Mouse (Mus musculus): ENCODE measurements around the gene Zfand6.

Gene Zfand6

GRCm38 (mm10) chr7:84651303-84651986, 38.3 kb downstream of the Zfand6 start:
- DNase-seq (ENCODE audit: low read depth) = no peak

- DNase-seq (ENCODE audit: low read depth) = no peak
Observed at GRCm38 (mm10) chr7:84649016-84649415, 40.7 kb downstream of the Zfand6 start.

- DNase-seq (ENCODE audit: low read depth) = no peak
Observed at GRCm38 (mm10) chr7:84646256-84646655, 43.5 kb downstream of the Zfand6 start.

- DNase-seq (ENCODE audit: low read depth) = no peak
Observed at GRCm38 (mm10) chr7:84643270-84643998, 46.3 kb downstream of the Zfand6 start.

- no peak for DNase-seq (ENCODE audit: low read depth)
Observed at GRCm38 (mm10) chr7:84642159-84642928, 47.4 kb downstream of the Zfand6 start.

GRCm38 (mm10) chr7:84636939-84637338, 52.8 kb downstream of the Zfand6 start:
- DNase-seq (ENCODE audit: low read depth) = no peak

GRCm38 (mm10) chr7:84631878-84632277, 57.9 kb downstream of the Zfand6 start:
- no peak for DNase-seq (ENCODE audit: low read depth)

GRCm38 (mm10) chr7:84623718-84624117, 66.0 kb downstream of the Zfand6 start:
- no peak for DNase-seq (ENCODE audit: low read depth)

- DNase-seq (ENCODE audit: low read depth) = no peak
Observed at GRCm38 (mm10) chr7:84620956-84621355, 68.8 kb downstream of the Zfand6 start.

- no peak for DNase-seq (ENCODE audit: low read depth)
Observed at GRCm38 (mm10) chr7:84618951-84619350, 70.8 kb downstream of the Zfand6 start.

GRCm38 (mm10) chr7:84612445-84612844, 77.3 kb downstream of the Zfand6 start:
- DNase-seq (ENCODE audit: low read depth) = no peak

- no peak for DNase-seq (ENCODE audit: low read depth)
Observed at GRCm38 (mm10) chr7:84611609-84612008, 78.2 kb downstream of the Zfand6 start.

GRCm38 (mm10) chr7:84606293-84606749, 83.4 kb downstream of the Zfand6 start, which contains the start of gene Fah:
Gene Fah (minus strand): TSS chr7:84606722.
- DNase-seq (ENCODE audit: low read depth) = peak; percentile 20

- DNase-seq (ENCODE audit: low read depth) = peak; percentile 32
Observed at GRCm38 (mm10) chr7:84605704-84606292, 84.0 kb downstream of the Zfand6 start.

GRCm38 (mm10) chr7:84605033-84605687, 84.6 kb downstream of the Zfand6 start:
- peak; percentile 19 for DNase-seq (ENCODE audit: low read depth)

- DNase-seq (ENCODE audit: low read depth) = peak; percentile 19
Observed at GRCm38 (mm10) chr7:84604501-84604900, 85.3 kb downstream of the Zfand6 start.

GRCm38 (mm10) chr7:84601331-84601730, 88.4 kb downstream of the Zfand6 start:
- DNase-seq (ENCODE audit: low read depth) = no peak

GRCm38 (mm10) chr7:84600631-84601030, 89.1 kb downstream of the Zfand6 start:
- DNase-seq (ENCODE audit: low read depth) = no peak

- DNase-seq (ENCODE audit: low read depth) = no peak
Observed at GRCm38 (mm10) chr7:84596633-84597032, 93.1 kb downstream of the Zfand6 start.

GRCm38 (mm10) chr7:84596002-84596401, 93.8 kb downstream of the Zfand6 start:
- DNase-seq (ENCODE audit: low read depth) = no peak

- DNase-seq (ENCODE audit: low read depth) = no peak
Observed at GRCm38 (mm10) chr7:84594917-84595303, 94.8 kb downstream of the Zfand6 start.
